Mouse (Mus musculus) MN1 (cell line): Measurements from ENCODE around the gene Rgs3.

Experiments
- DNase-seq: peaks from one replicate; pipeline ENCODE4 v3.0.0-alpha.2; 2016; ENCODE audit warnings: low spot score

Gene Rgs3

GRCm38 (mm10) chr4:62627331-62627730, 67.7 kb downstream of the Rgs3 start:
- no peak for DNase-seq

GRCm38 (mm10) chr4:62628547-62628946, 68.9 kb downstream of the Rgs3 start:
- DNase-seq = no peak

GRCm38 (mm10) chr4:62629461-62629860, 69.8 kb downstream of the Rgs3 start:
- no peak for DNase-seq

DNA sequence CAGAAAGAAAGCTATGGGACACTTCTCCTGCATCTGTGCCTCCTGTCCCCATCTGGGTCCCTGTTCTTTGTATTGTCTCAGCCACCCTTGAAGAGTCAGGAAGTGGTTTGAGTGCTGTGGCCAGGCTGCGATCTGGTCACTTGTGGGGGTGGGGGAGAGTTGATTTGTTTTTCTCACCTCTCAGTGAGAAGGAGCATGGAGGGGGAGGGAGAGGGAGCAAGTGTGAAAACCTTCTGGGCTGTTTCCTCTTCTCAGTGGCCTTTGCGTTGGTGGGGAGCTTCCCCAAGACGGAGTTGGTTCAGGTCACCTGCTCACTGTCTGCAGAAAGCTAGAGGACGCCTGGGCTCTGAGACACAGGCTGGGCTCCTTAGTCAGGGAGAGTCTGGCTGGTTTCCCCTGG, 70.3 kb downstream of the Rgs3 start:
- no peak for DNase-seq

DNA sequence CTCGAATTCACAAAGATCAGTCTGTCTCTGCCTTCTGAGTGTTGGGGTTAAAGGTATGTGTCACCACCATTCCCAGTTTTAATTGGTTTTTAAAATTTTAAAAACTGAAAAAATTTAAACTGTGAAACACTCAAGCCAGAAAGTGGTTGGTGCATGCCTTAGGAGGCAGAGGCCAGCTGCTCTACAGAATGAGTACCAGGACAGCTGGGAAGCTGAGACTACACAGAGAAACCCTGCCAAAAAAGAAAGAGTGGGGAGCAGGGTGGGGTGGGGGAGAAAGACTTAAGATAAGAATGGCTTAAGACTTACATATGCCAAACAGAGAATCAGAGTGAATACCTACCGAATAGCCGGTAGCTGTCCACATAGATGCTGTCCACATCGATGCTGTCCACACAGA, 73.6 kb downstream of the Rgs3 start:
- DNase-seq = no peak

- DNase-seq = no peak
These were observed 74.5 kb downstream of the Rgs3 start for GRCm38 (mm10) chr4:62634054-62634591.

DNA sequence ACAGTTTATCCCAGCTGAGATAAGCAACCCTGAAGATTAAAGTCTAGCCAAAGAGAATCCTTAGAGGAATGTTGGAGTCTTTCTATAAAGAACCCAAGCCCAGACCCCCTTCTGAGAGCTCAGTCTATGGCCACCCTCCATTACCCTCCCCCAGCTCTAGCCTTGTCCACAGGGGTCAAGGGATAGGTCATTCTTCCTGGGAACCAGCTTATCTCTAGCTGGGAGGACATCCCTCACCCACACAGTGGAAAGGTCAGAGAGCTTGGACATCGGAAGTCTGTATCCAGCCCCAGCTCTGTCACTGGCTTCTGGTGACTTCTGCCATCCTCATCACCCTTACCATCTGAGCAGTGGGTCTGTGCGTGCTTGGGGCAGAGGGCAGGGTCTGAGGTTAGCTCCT, 75.2 kb downstream of the Rgs3 start:
- DNase-seq = no peak

DNA sequence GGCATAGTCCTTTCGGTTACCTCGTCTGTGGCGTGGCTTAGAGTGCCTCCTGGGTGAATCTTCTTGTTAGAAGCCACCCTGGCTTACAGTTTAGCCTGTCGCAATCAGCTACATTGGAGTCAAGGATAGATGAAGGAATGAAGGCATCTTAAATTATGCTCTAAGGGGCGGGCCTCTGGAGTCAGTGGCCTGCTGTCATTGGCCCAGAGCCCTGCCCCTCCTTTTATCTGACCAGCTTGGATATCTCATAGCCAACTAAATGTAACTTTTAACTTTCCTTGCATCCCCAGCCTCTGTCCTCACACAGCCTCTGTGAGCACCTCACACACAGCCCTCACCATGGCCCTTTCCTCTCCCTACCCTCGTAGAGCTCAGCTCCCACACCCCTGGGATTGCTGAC, 76.4 kb downstream of the Rgs3 start:
- no peak for DNase-seq

DNA sequence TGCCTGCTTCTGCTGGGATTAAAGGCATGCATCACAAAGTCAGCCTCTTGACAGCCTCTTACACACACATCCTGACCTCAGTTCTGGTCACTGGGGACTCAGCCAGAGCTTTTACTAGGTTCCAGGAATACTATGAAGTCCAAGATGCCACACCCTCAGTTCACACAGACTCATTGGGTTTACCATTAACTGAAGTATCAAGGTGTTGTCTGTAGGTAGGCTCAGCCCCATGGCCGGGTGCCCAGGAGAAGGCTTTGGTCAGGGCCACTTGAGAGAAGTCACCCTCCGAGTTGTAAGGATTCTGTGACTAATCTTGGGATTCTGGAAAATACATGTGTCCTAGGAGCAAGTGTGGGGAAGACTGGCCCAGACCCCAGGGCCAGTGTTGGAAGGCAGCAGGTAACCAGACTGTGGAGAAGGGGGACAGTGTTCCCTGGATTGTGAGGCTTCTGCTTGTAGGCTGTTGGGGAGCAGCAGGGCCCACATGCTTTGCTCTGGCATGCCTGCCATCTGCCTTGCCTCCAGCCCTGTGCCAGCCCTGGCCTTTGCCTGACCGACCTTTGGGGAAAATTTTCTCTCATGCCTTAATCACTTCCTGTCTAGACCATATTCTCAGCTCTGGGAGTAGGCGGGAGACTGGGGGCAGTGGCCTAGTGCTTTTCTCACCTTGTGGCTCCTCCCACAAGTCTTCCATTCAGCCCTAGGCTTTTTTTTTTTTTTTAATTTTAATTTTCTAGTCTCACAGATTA, 78.4 kb downstream of the Rgs3 start:
- no peak for DNase-seq

DNA sequence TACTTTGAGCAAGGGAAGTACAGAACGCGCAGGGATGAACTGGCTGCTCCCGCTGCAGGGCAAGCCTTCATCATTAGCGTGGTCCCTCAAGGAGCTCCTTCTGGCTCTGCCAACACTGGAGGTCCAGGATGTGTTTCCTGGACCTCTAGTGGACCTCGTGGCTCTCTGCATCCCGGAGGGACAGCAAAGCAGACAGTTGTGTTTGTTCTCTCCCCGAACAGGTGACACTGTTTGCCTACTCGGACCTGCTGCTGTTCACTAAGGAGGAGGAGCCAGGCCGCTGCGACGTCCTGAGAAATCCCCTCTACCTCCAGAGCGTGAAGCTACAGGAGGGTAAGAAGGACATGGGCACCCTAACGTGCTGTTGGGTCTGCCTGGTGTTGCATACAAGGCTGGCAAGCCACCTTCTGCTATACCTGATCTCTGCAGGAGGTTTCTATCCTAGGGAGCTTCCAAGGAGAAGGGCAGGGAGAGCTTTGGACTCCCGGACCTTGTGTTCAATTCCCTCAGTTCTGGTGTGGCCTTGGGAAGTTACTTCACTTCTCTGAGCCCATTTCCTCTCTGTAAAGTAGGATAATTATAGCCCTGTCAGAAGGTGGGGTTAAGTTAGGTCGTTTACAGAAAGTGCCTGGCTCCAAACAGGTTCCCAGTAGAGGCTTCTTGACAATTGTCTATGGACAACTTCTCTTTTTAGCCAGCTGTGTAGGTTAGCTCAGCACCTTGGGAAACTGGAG, 81.0 kb downstream of the Rgs3 start:
- no peak for DNase-seq

GRCm38 (mm10) chr4:62641230-62641589, 81.6 kb downstream of the Rgs3 start:
- DNase-seq = no peak

GRCm38 (mm10) chr4:62641656-62642055, 82.0 kb downstream of the Rgs3 start:
- no peak for DNase-seq

DNA sequence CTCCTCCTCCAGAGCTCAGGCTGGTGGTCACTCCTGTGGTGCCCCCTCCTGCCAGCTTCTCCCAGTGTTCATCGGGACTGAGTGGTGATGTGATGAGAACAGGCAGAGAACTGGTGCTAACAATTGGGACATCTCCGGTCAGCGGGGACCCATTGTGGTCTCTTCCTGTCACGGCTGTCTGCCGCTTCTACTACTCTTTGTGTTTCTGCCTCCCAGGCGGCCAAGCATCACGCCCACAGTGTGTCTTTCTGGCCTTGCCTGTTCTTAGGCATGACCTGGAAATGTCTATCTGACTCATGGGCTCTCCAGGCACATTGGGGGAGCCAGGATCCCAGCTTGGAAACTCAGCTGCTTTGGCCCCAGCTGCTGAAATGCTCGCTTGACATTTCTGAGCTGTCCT, 83.8 kb downstream of the Rgs3 start:
- no peak for DNase-seq

DNA sequence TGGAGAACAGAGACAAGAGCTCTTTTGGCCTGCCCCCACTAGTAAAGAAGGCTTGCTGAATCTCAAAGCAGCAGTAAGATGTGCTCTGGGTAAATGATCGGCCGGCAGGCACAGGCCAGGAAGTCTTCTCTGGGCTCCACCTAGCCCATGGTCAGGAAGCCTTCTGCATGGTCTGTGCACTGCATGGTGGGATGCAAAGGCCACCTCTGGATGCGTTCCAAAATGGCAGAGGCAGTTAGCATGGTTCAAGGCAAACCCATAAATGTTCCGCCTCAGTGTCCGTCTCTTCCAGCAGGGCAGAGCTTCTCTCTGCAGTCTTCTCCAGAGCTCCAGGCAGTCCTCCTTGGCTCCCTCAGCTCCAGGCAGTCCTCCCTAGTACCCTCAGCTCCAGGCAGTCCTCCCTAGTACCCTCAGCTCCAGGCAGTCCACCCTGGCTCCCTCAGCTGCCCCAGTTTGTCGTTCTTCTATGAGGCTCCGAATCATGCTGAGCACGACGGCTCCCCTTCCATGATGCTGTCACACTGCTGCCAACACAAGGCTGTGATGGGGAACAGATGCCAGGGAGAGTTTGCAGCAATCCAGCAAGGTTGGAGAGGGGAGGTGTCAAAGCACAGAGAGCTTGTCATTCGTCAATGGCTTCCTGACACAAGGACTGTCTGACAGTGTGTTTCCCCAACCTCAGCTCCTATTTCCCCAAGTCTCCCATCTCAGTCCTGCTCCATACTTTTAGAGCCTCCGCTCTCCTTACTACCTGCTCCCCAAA, 84.6 kb downstream of the Rgs3 start:
- peak; percentile 50 for DNase-seq

DNA sequence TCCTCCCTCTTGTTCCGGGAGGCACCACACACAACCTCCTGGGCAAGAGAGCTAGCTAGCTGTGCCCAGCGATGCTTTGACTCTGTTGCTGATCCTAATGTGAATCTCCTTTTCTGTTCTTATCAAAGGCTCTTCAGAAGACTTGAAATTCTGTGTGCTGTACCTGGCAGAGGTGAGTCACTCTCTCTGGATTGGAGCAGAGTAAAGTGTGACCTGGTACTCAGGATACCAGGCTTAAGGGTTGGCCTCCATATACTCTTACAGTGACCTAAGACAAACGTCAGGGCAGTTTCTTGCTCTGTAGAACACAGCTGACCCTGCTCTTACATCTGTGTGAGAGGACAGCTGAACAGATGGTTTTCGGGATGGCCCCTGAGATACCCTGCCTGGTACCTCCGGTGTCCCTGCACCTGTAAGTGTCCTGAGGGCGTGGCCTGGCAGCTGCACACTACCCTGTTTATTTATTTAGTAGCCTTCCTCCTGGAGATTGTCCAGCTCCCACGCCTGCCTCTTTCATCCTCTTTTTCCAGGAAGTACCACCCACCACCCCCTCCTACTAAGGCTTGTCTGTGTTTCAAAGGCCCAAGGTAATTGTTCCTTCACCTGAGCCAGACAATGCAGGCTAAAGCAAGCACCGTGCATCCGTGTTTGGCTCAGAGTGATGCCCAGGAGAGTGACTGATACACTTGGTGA, 87.1 kb downstream of the Rgs3 start:
- no peak for DNase-seq

GRCm38 (mm10) chr4:62648848-62649247, 89.2 kb downstream of the Rgs3 start:
- no peak for DNase-seq

DNA sequence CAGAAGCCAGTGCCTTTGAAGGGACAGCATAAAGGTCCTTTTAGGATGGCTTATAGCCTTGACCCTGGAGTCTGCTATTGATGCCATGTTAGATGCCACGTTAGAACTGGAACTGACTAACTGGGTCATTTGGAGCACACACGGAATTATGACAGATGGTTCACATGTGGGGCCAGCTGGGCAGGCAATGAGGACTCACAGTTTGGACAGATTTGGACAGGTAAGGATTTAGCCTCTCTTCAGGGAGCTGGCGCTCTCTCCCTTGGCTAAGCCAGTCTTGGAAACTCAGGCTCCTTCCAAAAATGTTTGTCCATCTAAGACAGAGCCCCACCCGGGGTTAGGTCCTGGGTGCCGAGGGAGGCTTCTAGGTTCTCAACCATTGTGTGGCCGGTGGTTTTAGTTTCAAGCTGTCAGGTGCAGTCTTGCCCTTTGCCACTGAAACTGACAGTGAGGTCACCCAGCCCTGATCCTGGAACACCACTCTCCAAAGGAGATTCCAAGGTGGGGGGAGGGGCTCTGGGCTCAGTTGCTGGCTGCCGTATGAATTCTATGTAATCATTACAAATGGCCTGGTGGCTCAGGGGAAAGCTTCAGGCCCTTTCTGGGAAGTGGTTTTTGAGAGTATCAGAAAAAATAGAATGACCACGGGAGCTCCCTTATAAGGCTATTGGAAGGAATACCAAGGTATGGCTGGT, 90.0 kb downstream of the Rgs3 start:
- no peak for DNase-seq

DNA sequence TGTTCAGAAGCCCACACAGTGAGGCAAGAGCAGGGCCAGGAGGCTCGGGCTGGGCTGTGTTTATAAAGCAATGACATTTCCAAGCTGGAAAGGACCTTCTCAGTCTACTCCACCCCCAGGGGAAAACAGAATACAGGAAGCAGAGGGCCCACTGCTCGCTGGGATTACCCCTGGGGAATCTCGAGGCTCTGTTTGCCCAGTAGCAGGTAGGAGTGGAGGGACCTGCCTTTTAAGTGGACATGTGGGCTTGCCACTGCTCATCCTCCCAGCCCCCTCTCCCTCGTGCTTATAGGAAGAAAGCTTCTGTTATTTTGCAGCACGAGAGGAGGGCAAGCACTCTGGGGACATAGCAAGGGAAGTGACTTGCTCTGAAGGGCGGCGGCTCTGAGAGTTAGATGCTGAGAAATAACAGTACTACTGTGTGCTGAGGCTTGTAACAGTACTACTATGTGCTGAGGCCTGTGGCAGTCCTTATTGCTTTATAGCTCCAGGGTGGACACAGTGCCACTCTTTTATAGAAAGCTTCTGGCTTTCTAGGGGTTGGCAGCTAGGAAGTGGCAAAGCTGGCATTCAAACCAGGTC, 91.6 kb downstream of the Rgs3 start:
- DNase-seq = no peak

- DNase-seq = no peak
These were observed 92.6 kb downstream of the Rgs3 start for GRCm38 (mm10) chr4:62652215-62652614.

DNA sequence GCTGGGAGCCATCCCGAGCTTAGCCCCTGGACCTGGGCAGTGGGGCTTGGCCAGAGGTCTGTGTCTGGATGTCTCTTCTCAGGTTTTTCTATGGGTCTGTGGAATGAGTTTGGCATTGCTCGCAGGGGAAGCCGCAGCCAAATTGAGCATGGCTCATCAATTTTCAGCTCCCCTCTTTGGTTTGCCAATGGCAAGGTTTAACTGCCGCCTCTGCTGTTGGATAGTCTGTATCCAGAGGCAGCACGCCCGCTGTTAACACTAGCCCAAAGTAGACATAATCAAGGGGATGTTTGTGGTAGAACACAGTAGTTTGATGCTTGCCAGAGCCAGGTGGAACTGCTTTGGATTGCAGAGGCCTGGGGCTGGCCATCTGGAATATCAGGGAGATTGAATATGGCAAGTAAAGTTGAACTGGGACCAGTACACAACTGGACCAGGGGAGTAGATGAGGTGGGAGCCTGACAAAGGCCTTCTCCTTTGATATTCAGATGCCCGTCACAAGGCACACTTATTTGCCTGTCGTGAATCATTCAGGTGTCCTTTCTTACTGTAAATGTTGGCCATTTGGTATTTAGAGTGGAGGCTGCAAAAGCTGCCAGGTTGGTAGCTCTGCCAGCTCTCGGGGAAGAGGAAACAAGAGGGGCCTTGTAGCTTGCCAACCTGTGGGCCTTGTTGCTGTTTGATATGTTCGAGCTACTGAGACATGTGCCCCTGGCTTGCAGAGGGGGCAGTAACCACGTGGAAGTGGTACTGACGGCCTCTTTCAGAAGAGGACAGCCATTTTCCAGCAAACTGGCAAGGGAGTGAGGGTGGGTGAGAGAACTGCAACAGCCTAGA, 93.5 kb downstream of the Rgs3 start:
- DNase-seq = no peak
